Mouse (Mus musculus): ENCODE data around the gene Smad9. TPM values are rescaled to one million over a fixed set of nuclear protein-coding genes. Genes with fewer than 3 reads are reported as not detected.

The Smad9 gene
- total and polyA plus RNA-seq, 2 experiments from 2014 or later, result 0.67 to 4.6 TPM

DNA sequence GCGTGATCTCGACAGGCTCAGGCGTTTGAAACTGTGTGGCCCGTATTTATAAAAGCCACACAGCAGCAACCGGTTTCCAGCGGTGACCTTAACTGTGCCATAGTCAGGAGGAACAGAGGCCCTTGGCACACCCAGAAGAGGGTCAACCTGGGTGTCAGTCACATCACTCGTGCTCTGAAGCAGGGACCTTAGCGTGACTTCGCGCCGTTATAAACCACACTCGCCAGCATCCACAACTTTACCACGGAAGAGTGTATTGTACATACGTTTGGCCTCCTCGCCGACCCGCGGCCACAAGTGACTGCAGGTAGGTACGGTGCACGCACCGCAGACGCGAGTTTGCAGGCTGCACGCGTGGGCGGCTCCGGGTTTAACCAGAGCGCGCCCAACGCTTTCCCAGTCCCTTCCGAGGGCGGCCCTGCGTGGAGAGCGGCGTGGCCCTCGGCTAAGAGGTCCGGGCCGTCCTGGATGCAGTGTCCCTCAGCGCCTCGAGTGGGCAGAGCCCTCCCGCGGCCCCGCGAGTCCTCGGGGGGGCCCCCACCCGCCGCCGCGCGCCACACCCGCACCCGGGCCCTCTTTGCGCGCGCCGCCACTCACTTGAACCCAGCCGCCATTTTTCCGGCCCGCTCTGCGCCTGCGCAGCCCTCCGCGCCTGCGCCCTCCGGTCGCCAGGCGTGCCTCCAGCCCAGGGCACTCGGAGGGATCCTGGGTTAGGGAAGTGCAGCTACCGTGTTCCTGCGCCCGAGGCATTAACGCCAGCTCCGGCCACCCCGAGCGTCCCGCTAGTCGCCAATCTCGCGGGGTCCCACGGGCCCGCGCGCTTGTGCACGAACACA is 20.8 kb upstream of the Smad9 start:
- peak overlapping the region; percentile 97 for H3K27ac ChIP-seq (ENCODE audit: low read depth, low read length)
- under 1% methylated on average over 64 of the region's 84 CpGs for WGBS
- DNase-seq (ENCODE audit: low spot score), result peak; percentile 92
- H3K4me3 ChIP-seq (ENCODE audit: low read depth, low read length), result peak overlapping the region; percentile 88
- H3K4me1 ChIP-seq (ENCODE audit: insufficient read depth, low read length), result 0 out of 2 replicates have a peak, but pooled peaks cover 4% of the 10 kb centered on the region
- peak overlapping the region; percentile 84 for H3K9ac ChIP-seq (replicated peaks; ENCODE audit: low read length, poor library complexity, severe bottlenecking)
- H3K9me3 ChIP-seq (ENCODE audit: low read length), result no peaks in the 10 kb centered on the region
- H3K27me3 ChIP-seq (ENCODE audit: insufficient read depth, low read length), result no peaks in the 10 kb centered on the region
- TF ChIP-seq CTCF (IDR thresholded peaks at IDR 0.05), result no peak
- H3K4me2 ChIP-seq (ENCODE audit: low read depth, low read length, poor library complexity, severe bottlenecking), result peak overlapping the region; percentile 79
- ATAC-seq (ENCODE audit: low FRiP score), result peak; percentile 94
- peaks cover 27% of the 10 kb centered on the region for H3K36me3 ChIP-seq (ENCODE audit: insufficient read depth, low read length)

DNA sequence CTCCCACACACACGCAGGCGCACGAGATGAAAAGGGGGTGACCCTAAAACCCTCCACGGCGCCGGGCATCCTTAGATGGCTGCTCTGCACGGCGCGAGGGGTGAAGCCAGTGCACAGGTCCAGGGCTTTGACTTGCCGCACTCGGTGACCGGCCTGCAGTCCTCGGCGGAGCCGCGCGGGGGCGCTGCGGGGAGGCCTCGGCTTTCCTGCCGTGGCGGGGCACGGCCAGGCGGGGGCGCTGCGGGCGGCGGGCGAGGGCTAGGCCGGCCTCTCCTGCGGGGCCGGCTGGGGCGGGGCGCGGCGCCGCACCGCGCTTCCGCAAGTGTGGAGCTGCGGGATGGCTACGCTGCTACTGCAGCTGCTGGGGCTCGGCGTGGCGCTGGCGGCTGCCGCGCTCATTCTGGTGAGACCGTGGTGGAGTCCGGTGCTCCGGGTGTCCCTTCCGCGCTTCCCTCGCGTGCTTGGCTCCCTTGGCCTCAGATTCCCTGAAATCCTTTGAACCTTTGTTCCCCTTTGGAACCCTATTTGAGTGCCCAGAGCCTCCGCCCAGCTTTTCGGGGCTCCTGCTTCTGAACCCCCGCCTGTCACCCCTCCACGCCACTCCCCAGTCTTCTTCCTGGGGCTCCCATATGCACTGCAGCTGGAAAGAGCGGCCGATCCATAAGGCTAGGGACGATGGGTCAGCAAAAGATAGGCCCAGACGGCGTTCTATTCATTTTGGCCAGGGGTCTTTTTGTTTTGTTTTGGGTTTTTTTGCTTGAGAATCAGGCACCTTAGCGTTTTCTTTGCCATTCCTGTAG is 19.9 kb upstream of the Smad9 start, which contains the start of the genes Exosc8 and Alg5:
Exosc8 (minus strand) TSS at position 147 of the 800 bp plus-strand sequence.
Alg5 (plus strand) TSS at position 293 of the 800 bp plus-strand sequence.
- peak; percentile 86 for TF ChIP-seq CTCF (IDR thresholded peaks at IDR 0.05)
- Histone ChIP-seq H3K36me3 (ENCODE audit: insufficient read depth, low read length) (peaks cover 21% of the 10 kb centered on the region), H3K4me1 (ENCODE audit: insufficient read depth, low read length) (0 out of 2 replicates have a peak, but pooled peaks cover 4% of the 10 kb centered on the region), H3K9me3 (ENCODE audit: low read length) (no peaks in the 10 kb centered on the region), H3K4me3 (ENCODE audit: low read depth, low read length) (peak within 1 kb of the TSS; percentile 88), H3K27ac (ENCODE audit: low read depth, low read length) (peak within 1 kb of the TSS; percentile 97), H3K9ac (replicated peaks; ENCODE audit: low read length, poor library complexity, severe bottlenecking) (peak within 1 kb of the TSS; percentile 84), H3K27me3 (ENCODE audit: insufficient read depth, low read length) (no peaks in the 10 kb centered on the region), H3K4me2 (ENCODE audit: low read depth, low read length, poor library complexity, severe bottlenecking) (peak within 1 kb of the TSS; percentile 79)
- DNase-seq (ENCODE audit: low spot score), result peak; percentile 78
- under 1% methylated on average over 62 of the region's 65 CpGs for WGBS
- peak; percentile 92 for ATAC-seq (ENCODE audit: low FRiP score)

DNA sequence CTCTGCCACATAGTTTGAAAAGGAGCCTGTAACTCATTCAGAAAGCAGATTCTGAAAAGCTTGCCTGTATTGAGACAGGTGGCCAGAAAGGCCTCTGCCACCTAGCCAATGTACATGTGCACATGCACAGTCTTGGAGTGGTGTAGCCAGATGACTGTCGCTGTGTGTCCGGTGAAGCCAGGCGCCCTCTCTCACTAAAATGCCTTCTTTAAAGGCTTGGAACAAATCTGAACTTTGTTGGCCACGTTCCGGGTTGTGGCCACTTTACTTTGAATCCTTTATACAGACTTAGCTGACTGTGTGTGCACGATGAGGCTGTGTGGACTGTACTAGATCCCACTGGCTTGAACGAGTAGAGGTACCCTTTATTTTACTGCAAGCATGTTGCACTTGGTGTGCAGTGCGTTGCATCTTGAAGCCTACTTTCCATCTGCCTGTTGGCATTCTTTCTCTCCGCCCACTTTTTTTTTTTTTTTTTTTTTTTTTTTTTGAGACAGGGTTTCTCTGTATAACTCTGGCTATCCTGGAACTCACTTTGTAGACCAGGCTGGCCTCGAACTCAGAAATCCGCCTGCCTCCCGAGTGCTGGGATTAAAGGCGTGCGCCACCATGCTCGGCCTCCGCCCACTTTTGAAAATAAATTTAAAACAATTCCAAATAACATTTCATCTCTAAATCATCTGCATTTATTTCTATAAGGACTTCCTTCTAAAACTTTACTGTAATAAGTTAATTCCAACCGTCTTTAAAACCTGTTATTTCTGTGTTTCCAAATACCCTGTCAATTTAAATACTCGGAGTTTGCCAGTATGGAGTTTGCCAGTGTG is 19.1 kb upstream of the Smad9 start:
- Histone ChIP-seq H3K9me3 (ENCODE audit: low read length) (no peaks in the 10 kb centered on the region), H3K4me3 (ENCODE audit: low read depth, low read length) (peak overlapping the region; percentile 88), H3K27me3 (ENCODE audit: insufficient read depth, low read length) (no peaks in the 10 kb centered on the region), H3K4me2 (ENCODE audit: low read depth, low read length, poor library complexity, severe bottlenecking) (peak overlapping the region; percentile 79), H3K36me3 (ENCODE audit: insufficient read depth, low read length) (peaks cover 19% of the 10 kb centered on the region), H3K27ac (ENCODE audit: low read depth, low read length) (peak overlapping the region; percentile 97), H3K9ac (replicated peaks; ENCODE audit: low read length, poor library complexity, severe bottlenecking) (peak overlapping the region; percentile 84), H3K4me1 (ENCODE audit: insufficient read depth, low read length) (0 out of 2 replicates have a peak, but pooled peaks cover 4% of the 10 kb centered on the region)
- 53% methylated on average over 18 of the region's 18 CpGs for WGBS
- DNase-seq (ENCODE audit: low spot score) (peak; percentile 37), ATAC-seq (ENCODE audit: low FRiP score) (no peak)
- no peak for TF ChIP-seq CTCF (IDR thresholded peaks at IDR 0.05)

DNA sequence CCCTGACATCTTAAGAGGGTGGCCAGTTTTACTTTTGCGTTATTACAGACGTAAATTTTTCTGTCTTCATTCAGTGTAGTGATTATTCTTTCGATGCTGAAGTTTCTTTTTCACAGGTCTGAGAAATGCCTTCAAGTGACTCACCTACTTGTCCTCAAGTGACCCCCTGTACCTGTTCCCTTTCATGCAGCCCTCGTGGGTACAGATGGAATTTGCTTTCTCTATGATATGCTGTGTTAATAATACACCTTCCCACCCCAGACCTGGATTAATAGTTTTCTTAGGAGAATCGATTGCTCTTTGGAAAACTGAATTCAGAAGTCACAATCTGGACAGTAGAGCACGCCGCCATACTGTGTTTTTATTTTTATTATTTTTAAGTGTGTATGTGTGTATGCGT is 18.1 kb upstream of the Smad9 start:
- ATAC-seq (ENCODE audit: low FRiP score) (no peak), DNase-seq (ENCODE audit: low spot score) (no peak)
- Histone ChIP-seq H3K4me1 (ENCODE audit: insufficient read depth, low read length) (0 out of 2 replicates have a peak, but pooled peaks cover 4% of the 10 kb centered on the region), H3K9ac (replicated peaks; ENCODE audit: low read length, poor library complexity, severe bottlenecking) (no peak overlapping the region), H3K27ac (ENCODE audit: low read depth, low read length) (no peak overlapping the region), H3K27me3 (ENCODE audit: insufficient read depth, low read length) (no peaks in the 10 kb centered on the region), H3K36me3 (ENCODE audit: insufficient read depth, low read length) (peaks cover 13% of the 10 kb centered on the region), H3K9me3 (ENCODE audit: low read length) (no peaks in the 10 kb centered on the region), H3K4me2 (ENCODE audit: low read depth, low read length, poor library complexity, severe bottlenecking) (no peak overlapping the region), H3K4me3 (ENCODE audit: low read depth, low read length) (no peak overlapping the region)
- no peak for TF ChIP-seq CTCF (IDR thresholded peaks at IDR 0.05)
- WGBS, result 96% methylated on average over 8 of the region's 8 CpGs

DNA sequence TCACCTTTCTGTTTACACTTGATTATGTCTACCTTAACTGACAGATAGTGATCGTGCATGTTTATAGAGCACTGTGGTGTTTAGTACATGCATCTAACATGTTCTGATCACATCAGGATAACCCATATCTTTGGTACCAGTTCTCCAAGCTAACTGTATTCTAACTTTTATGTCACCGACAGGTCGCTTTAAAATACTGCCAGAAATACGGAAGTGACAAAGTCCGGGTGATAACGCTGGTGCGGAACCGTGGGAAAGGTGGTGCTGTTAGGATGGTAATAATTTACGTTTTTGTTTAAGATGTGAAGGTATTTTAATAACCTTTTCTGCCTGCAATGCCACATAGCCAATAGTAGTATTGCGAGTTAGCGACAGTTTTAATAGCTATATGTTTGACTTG is 13.4 kb upstream of the Smad9 start:
- no peak for DNase-seq (ENCODE audit: low spot score)
- no peak for TF ChIP-seq CTCF (IDR thresholded peaks at IDR 0.05)

More for the DNA sequence above, 13.4 kb upstream of the Smad9 start:
- Histone ChIP-seq H3K27me3 (ENCODE audit: insufficient read depth, low read length) (no peaks in the 10 kb centered on the region), H3K9me3 (ENCODE audit: low read length) (no peaks in the 10 kb centered on the region), H3K4me3 (ENCODE audit: low read depth, low read length) (no peak overlapping the region), H3K36me3 (ENCODE audit: insufficient read depth, low read length) (peaks cover 48% of the 10 kb centered on the region), H3K9ac (replicated peaks; ENCODE audit: low read length, poor library complexity, severe bottlenecking) (no peak overlapping the region), H3K4me2 (ENCODE audit: low read depth, low read length, poor library complexity, severe bottlenecking) (no peak overlapping the region), H3K4me1 (ENCODE audit: insufficient read depth, low read length) (no peaks in the 10 kb centered on the region), H3K27ac (ENCODE audit: low read depth, low read length) (no peak overlapping the region)
- no peak for ATAC-seq (ENCODE audit: low FRiP score)
- WGBS, result 98% methylated on average over 11 of the region's 11 CpGs
